Mouse (Mus musculus): ENCODE data around the gene Btbd35f10.
"Not testable (repeated sequence)": the region's sequence is repeated elsewhere in the genome, so short reads cannot be mapped to it uniquely, and the experiment has no call there.

Gene Btbd35f10

DNA sequence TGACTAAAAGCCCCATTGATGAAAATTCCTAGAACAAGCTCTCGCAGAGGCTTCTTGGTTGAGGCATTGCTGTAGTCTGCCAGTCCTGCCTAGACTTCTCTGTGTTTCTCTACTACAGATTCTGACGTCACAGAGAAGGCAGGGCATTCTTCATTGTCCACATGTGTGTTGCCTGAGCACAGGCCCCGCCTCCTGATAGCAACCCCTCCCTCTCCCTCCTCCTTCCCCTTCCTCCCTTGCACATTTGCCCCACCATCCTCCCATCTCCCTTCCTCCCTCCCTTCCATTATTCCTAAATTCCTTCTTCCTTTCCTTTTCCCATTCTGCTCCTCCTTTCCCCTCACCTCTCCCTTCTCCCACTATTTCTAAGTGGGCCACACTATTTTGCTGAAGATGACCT is at the start of gene Btbd35f10:
Btbd35f10 (minus strand) TSS at position 101 of the 400 bp plus-strand sequence.
- DNase-seq (ENCODE audit: low spot score): not testable (repeated sequence)

Measured in layer of hippocampus, adult 9-10 months (tissue).